12 mouse cellular contexts compared by ENCODE assay signal in the genomic region with DNA sequence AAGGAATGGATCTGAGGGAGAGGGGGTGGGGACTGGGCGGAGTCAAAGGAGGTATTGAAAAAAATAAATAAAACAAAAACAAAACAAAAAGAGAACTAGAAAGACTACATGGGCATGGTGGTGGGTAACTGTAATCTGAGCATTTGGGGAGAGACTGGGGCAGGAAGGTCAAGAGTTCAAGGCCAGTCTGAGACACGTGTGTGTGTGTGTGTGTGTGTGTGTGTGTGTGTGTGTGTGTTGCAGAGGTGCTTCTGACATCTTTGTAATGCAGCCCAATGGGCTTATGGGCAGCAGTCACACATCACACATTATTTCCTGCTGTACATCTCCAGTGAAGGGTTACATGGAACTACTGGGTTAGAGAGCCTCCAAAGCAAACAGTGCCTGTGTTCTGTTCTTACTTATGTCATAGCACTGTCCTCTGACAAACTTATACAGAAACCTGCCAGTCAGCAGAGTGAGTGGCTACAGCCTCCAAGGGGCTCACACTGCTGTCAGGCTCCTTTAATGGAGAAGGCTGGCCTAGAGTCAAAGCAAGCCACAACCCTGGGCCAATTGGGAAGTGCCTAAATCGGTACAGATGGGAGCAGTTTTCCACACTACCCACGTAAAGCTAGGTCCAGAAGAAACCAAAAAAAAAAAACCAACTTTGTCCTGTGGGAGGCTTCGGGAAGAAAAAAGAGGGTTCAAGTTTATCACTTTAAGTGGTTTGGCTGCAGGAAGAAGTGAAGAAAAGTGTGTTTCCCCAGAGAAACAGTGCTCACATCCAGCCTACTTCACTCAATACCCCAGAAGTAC. TPM values are rescaled to one million over a fixed set of nuclear protein-coding genes. Genes with fewer than 3 reads are reported as not detected.
A peak's percentile ranks its signal among the peaks of the same experiment; 100 is the strongest.
DNase-seq lines count a peak whose midpoint lies in the region; ATAC-seq and TF ChIP-seq lines count a peak whose summit lies in the region.
"Had no signal": no experiment of that assay in that cellular context is flagged by ENCODE, and none has a peak within 500 bp of the region (broad histone marks: within the 10 kb centered on the region; RNA-seq: fewer than 3 reads in every experiment).

No protein-coding gene starts in this region.

- 48% methylated on average over 5 of the region's 5 CpGs for WGBS in forebrain, postnatal 0 days

- no peaks in the 10 kb centered on the region for H3K9me3 ChIP-seq in ES-E14 (ENCODE audit: control insufficient read depth, insufficient read depth, low read depth, low read length)
- no peaks in the 10 kb centered on the region for H3K9me3 ChIP-seq in forebrain, postnatal 0 days (ENCODE audit: low read length)
- H3K9me3 ChIP-seq: G1E had no signal

- TF ChIP-seq CTCF in layer of hippocampus, adult 2 months (conservative IDR thresholded peaks at IDR 0.05), result no peak
- TF ChIP-seq CTCF in forebrain, postnatal 0 days (IDR thresholded peaks at IDR 0.05; ENCODE audit: low read depth), result no peak

- H3K4me1 ChIP-seq in ES-E14 (ENCODE audit: control insufficient read depth in 2 of 2, insufficient read depth in 2 of 2, low read length in 2 of 2, poor library complexity in 1 of 2), result peaks cover 6 to 12% of the 10 kb centered on the region in 2 experiments; a peak in 3 of 4 replicates
- 0 out of 2 replicates have a peak, but pooled peaks cover 2% of the 10 kb centered on the region for H3K4me1 ChIP-seq in forebrain, postnatal 0 days (ENCODE audit: insufficient read depth)

- no peak overlapping the region for H3K9ac ChIP-seq in ES-E14 (ENCODE audit: insufficient read depth, low read depth, low read length, poor library complexity, severe bottlenecking)
- H3K9ac ChIP-seq in forebrain, postnatal 0 days, result no peak overlapping the region

- peak overlapping the region; percentile 83 for H3K27ac ChIP-seq in layer of hippocampus, adult 2 months
- H3K27ac ChIP-seq in ES-E14 (ENCODE audit: insufficient read depth, low read depth, low read length, poor library complexity, severe bottlenecking), result peak overlapping the region; percentile 64; the same call in 1 of the 2 replicates
- H3K27ac ChIP-seq in forebrain, postnatal 0 days (ENCODE audit: low read depth, low read length), result peak overlapping the region; percentile 67; the same call in 1 of the 2 replicates

- ATAC-seq in forebrain, postnatal 0 days, result no peak

- no peaks in the 10 kb centered on the region for H3K36me3 ChIP-seq in ES-E14 (ENCODE audit: control insufficient read depth, insufficient read depth, low read length, poor library complexity, severe bottlenecking)
- H3K36me3 ChIP-seq in forebrain, postnatal 0 days (ENCODE audit: insufficient read depth), result peaks cover 13% of the 10 kb centered on the region

- DNase-seq in layer of hippocampus, adult 2 months (ENCODE audit: low spot score in 2 of 2), result no peak
- no peak for DNase-seq in layer of hippocampus, postnatal 36 days
- no peak for DNase-seq in ES-E14 (ENCODE audit: low read depth, low spot score)
- peak; percentile 82 for DNase-seq in cerebellum, adult 9-10 months
- no peak for DNase-seq in forebrain, postnatal 0 days
- no peak for DNase-seq in spleen, postnatal 10 days (ENCODE audit: low spot score in 2 of 2)
- DNase-seq in kidney, postnatal 25 days, result no peak
- no peak for DNase-seq in ovary, adult 18-20 months (ENCODE audit: low spot score)
- DNase-seq: adrenal gland, postnatal 25 days; kidney, adult 9 months had no signal

- H3K4me2 ChIP-seq in forebrain, postnatal 0 days (ENCODE audit: low read depth), result no peak overlapping the region

- H3K27me3 ChIP-seq in forebrain, postnatal 0 days (ENCODE audit: insufficient read depth, low read length), result no peaks in the 10 kb centered on the region
- H3K27me3 ChIP-seq: megakaryocyte, embryonic 14.5 days had no signal

- no peak overlapping the region for H3K4me3 ChIP-seq in layer of hippocampus, adult 2 months
- no peak overlapping the region for H3K4me3 ChIP-seq in ES-E14 (ENCODE audit: insufficient read depth in 1 of 2, low read depth in 1 of 2, low read length in 2 of 2, poor library complexity in 1 of 2, severe bottlenecking in 1 of 2)
- H3K4me3 ChIP-seq in forebrain, postnatal 0 days (ENCODE audit: low read depth, low read length), result no peak overlapping the region

- in situ Hi-C loops in ES-E14 (cut with MboI; ENCODE audit: low sequenced_read_pairs in 2 of 2, unreplicated experiment in 2 of 2), result no loop called here

TF ChIP-seq in ES-E14, 5 proteins besides CTCF, POLR2A, EP300 and RAD21:
- TF ChIP-seq ZC3H11A (IDR thresholded peaks at IDR 0.05; ENCODE audit: borderline replicate concordance, low read depth, low read length), result no peak
- TF ChIP-seq ZNF384 (IDR thresholded peaks at IDR 0.05; ENCODE audit: low read depth, low read length), result no peak
- TF ChIP-seq HCFC1 (IDR thresholded peaks at IDR 0.05; ENCODE audit: borderline replicate concordance, insufficient read depth, low read length), result no peak
- TF ChIP-seq CHD2 (IDR thresholded peaks at IDR 0.05; ENCODE audit: low read depth, low read length), result no peak
- TF ChIP-seq MAFK (IDR thresholded peaks at IDR 0.05; ENCODE audit: insufficient read depth, low read depth, low read length), result no peak

RNA-seq across cellular contexts. Expression of gene Srebf1, which starts 25.6 kb away (rescaled TPM):
- total RNA-seq in layer of hippocampus, adult 2 months (2021), result 10 to 100 TPM; 64.2 to 70.8 TPM
- 10 to 100 TPM; 47.1 to 56.2 TPM for total RNA-seq in layer of hippocampus, postnatal 36 days (2021)
- total RNA-seq in ES-E14 (2012; rRNA removed), result 136 and 236 TPM in 2 replicates
- total RNA-seq in forebrain, postnatal 0 days (2014; rRNA removed), result 56.2 and 70.7 TPM in 2 replicates
- 28.9 and 32.8 TPM in 2 replicates for polyA plus RNA-seq in forebrain, postnatal 0 days (2015; fragmentation: Nextera tagmentation; extraction: Ambion mirVana)
